Mouse (Mus musculus) cerebellum, adult 11 months (tissue): Measurements from ENCODE around the gene Ptpre.

Source experiments
- DNase-seq: peaks from one replicate; pipeline ENCODE4 v3.0.0; 2022

Ptpre gene

GRCm38 (mm10) chr7:135580306-135581091, 43.2 kb downstream of the Ptpre start:
- DNase-seq = no peak

DNA sequence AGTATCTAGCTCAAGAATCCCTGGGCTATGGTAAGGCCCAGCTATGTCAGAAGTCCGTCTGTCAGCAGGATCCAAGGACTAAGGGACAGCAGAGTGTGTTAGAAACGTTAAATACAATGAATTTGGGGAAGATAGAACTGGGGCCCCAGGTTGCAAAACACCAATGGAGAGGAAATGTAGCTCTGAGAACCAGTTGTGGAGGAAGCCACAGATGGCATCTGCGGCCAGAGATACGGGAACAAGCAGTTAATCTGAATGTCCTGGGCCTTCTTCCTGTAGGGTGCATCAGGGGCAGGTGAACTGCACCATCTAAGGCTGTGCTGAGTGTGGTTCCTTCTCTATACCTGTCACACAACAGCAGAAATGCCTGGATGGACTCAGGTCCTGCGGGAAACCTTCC, 43.8 kb downstream of the Ptpre start:
- no peak for DNase-seq

GRCm38 (mm10) chr7:135585125-135585687, 47.9 kb downstream of the Ptpre start:
- no peak for DNase-seq

- no peak for DNase-seq
These were observed 49.1 kb downstream of the Ptpre start for GRCm38 (mm10) chr7:135586402-135586801.

GRCm38 (mm10) chr7:135587821-135588575, 50.7 kb downstream of the Ptpre start:
- peak; percentile 24 for DNase-seq

DNA sequence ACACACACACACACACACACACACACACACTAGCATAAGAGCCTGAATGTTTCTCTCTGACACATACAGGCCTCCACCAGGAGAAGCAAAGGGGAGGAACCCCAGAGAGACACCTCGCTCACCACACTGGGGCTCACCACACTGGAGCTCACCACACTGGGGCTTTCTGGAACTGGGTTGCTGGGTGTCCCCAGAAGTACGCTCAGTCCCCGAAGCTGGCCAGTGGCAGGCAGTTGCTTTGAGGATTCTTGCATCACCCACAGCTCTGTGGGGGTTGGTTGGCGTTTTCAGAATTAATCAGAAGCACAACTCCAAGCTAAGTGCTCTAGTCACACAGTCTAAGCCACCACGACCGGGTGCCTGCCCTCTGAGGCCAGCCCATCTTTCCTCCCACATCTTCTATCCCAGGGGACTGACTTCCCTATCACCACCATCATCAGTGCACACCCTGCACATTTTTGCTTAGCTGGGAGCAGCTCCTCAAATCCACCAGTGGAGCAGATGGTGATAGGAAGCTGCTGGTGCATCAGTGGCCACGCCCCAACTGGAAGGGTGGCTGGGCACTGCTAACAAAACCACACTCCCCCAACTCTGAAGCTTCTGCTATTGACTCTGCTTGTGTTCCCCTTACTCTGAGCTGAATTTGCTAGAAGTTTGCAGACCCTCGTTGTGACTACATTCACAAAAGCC, 51.5 kb downstream of the Ptpre start:
- no peak for DNase-seq

DNA sequence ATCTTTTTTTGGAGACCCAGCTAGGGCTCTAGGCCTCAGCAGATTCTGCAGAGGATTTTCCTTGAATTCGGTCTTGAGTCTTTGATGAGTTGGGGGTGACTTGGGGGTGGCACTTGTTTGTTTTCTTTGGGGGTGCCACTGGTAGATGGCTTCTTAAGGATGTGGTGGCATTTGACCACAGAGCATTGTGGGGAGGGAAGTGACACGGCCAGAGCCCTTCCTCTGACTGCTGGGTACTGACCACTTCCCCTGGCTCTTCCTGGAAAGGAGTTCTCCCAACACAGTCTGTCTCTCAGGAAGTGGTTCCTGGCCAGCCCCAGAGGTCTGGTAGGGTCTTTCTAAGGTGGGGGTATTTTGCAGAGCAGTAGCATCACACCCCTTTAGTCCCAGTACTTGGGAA, 54.2 kb downstream of the Ptpre start:
- no peak for DNase-seq

- DNase-seq = no peak
These were observed 56.0 kb downstream of the Ptpre start for GRCm38 (mm10) chr7:135593286-135593685.

DNA sequence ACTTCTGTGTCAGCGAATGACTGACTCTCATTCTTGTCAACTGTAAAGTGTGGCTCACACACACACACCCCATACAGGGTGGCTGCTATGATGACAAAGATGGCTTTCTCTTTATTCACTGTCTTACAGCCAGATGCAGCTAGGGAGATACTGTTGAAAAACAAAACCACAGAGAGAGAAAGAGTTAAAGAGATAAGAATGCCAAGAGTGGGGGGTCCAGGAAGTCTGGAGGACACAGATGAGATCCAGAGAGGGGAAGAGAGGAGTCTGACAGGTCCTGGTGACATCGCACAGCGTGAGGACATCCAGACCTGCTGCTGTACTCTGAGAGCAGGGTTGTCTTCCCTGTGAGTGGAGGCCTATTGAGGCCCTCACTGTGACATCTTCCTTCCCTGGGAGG, 56.5 kb downstream of the Ptpre start:
- DNase-seq = no peak

DNA sequence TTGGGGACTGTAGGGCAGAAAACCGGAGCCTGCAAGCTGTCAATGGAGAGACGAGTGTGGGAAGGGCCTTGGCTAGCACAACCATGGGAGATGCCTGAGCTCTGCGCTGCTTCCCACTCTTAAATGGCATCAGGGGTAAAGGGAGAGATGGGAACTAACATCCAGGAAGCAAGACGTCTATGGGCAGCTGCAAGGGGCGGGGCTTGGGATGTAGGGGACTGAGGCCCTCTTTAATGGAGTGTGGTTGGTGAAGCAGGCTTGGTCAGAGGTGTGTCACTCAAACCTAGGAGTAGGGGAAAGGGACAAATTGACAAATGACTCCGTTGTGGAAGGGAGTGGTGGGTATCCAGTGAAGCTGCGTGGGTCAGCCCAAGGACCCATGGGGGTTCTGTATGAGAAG, 57.4 kb downstream of the Ptpre start:
- no peak for DNase-seq

GRCm38 (mm10) chr7:135595640-135596174, 58.4 kb downstream of the Ptpre start:
- DNase-seq = no peak

DNA sequence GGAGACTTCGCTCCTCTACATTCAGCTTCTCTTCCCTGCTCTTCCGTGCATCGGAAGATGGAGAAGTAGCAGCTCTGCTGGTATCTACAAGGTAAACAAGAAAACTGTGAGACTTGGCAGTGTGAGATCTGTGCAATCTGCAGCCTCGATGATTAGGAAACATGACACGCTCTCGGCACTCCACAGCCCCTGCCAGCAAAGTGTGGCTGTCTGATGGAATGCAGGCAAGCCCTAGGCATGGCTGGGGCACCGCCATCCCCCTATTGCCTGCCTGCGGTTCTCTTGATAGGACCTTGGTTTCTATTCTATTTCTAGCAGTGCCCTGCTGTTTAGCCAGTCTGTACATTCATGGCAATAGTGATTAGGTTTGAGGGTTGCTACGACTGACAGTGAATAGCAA, 59.7 kb downstream of the Ptpre start:
- DNase-seq = no peak

GRCm38 (mm10) chr7:135597604-135598289, 60.5 kb downstream of the Ptpre start:
- DNase-seq = no peak

DNA sequence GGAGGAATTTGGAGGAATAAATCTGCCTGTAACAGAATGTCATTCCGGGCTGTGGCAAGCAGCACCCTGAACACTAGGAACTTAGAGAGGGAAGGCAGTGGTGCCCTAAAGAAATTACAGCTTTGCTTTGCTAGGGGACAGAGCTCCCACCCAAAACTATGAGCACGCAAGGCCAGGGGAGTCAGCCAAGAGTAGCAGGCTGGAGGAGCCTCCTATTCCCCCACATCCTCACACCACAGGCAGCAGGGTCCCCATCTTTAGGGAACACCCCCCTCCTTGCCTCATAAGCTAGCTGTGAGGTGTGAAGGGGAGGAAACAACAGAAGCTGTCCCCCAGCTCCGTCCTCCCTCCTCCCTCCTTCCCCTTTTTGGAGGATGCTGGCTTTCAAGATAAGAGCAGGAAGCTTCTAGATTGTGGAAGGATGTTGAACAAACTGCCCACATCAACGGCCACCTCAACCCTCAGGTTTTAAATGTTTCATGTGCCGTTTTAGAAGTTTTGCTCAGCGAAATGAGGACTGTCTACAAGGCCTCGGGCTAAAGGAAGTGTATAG, 61.1 kb downstream of the Ptpre start:
- no peak for DNase-seq

- no peak for DNase-seq
These were observed 62.8 kb downstream of the Ptpre start for GRCm38 (mm10) chr7:135600076-135600475.

GRCm38 (mm10) chr7:135601607-135602006, 64.3 kb downstream of the Ptpre start:
- DNase-seq = no peak

GRCm38 (mm10) chr7:135602265-135602664, 65.0 kb downstream of the Ptpre start:
- DNase-seq = no peak

DNA sequence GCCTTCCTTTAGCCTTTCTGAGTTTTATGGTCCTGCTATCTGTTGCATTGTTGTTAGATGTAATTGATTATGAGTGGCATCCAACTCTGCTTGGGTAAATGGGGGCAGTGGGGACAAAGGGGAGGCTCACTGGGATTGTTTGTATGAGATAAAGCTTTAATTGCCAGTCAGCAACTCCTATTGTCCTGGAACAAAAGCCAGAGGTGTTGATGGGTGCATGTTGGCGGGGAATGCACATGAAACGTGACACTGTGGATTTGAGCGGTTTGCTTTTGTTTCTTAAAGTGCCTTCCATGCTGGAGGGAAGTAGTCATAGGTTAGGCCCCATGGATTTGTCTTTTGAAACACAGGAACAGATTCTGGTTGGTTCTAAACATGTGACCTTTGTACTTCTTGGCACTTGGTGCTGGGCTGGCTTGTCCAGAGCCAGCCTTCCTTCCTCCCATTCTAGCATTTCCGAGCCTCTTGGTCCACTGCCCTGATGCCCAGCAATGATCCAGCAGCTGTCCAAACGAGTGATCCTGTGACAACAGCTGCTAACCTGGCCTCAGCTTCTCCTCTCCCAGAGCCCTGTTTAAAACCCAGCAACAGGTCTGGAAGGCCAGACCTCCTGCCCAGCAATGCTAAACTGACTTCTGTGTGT, 65.7 kb downstream of the Ptpre start:
- DNase-seq = no peak

- DNase-seq = no peak
These were observed 67.9 kb downstream of the Ptpre start for GRCm38 (mm10) chr7:135605002-135605803.

- DNase-seq = no peak
These were observed 68.5 kb downstream of the Ptpre start for GRCm38 (mm10) chr7:135605804-135606072.

- DNase-seq = no peak
These were observed 70.9 kb downstream of the Ptpre start for GRCm38 (mm10) chr7:135608208-135608607.
